Mouse (Mus musculus) neutrophil, adult 59 days (primary cell): ENCODE results near the gene Ift22. TPM values are rescaled to one million over a fixed set of nuclear protein-coding genes. Genes with fewer than 3 reads are reported as not detected.

Experiments used
- total RNA-seq, 2 experiments: library from RNA; stranded (reverse); gene quantifications; 1 replicate in 1 of 2; 2 replicates in 1 of 2; pipeline ENCODE4 v1.2.4; 2023

The Ift22 gene
- 1 to 10 TPM; 1.8 to 5.1 TPM for total RNA-seq

GRCm38 (mm10) chr5:136907991-136908857 lies at the start of gene Ift22:
Ift22 (plus strand) TSS chr5:136908150.

GRCm38 (mm10) chr5:136882788-136883439 lies 25.0 kb upstream of the Ift22 start, which contains the start of gene Col26a1:
Col26a1 (minus strand) TSS chr5:136883209.

GRCm38 (mm10) chr5:136953015-136953414 lies 45.1 kb downstream of the Ift22 start, which contains the start of gene Fis1:
Fis1 (plus strand) TSS chr5:136953275.

Other genes with a start within 250 kb of the Ift22 start
- not detected for gene Myl10, start 215.0 kb upstream of the Ift22 start, total RNA-seq
- gene Col26a1, start 24.9 kb upstream of the Ift22 start, total RNA-seq, result not detected
- 100 to 1,000 TPM; 210 to 222 TPM for gene Fis1, start 45.1 kb downstream of the Ift22 start, total RNA-seq
- gene Cldn15, start 58.5 kb downstream of the Ift22 start, total RNA-seq, result 10 to 100 TPM; 42.6 to 53.7 TPM
- gene Plod3, start 78.9 kb downstream of the Ift22 start, total RNA-seq, result 100 to 1,000 TPM in 1 of 2 experiments, 10 to 100 TPM in 1; 93.1 to 105 TPM
- 10 to 100 TPM; 90.9 to 94.2 TPM for gene Znhit1, start 79.9 kb downstream of the Ift22 start, total RNA-seq
- not detected for gene Vgf, start 118.2 kb downstream of the Ift22 start, total RNA-seq
- 10 to 100 TPM; 30.7 to 32.9 TPM for gene Ap1s1, start 138.0 kb downstream of the Ift22 start, total RNA-seq
- gene Serpine1, start 164.1 kb downstream of the Ift22 start, total RNA-seq, result not detected
- gene Trim56, start 208.1 kb downstream of the Ift22 start, total RNA-seq, result 10 to 100 TPM; 39.4 to 43.5 TPM
- not detected for gene Muc3, start 241.2 kb downstream of the Ift22 start, total RNA-seq